Mouse (Mus musculus): ENCODE data around the gene Kmt2d. TPM values are rescaled to one million over a fixed set of nuclear protein-coding genes. Genes with fewer than 3 reads are reported as not detected.
A peak's percentile ranks its signal among the peaks of the same experiment; 100 is the strongest.

The Kmt2d gene
- polyA plus RNA-seq, 1 experiment from 2014 or later, result 16.0 TPM

DNA sequence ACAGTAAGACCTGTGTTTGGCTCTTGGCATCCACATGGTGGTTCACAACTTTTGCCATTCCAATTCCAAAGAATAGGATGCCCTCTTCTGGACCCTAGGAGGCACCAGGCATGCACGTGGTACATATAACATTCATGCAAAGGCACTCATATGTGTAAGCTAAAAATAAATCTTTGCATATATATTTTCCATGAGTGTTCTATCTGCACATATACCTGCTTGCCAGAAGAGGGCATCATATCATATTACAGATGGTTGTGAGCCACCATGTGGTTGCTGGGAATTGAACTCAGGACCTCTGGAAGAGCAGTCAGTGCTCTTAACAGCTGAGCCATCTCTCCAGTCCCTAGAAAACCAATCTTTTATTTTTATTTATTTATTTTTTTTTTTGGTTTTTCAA is 30.5 kb upstream of the Kmt2d start:
- H3K9ac ChIP-seq (replicated peaks; ENCODE audit: low read length), result no peak overlapping the region
- H3K9me3 ChIP-seq (ENCODE audit: control insufficient read depth, low read length), result no peaks in the 10 kb centered on the region
- no peak overlapping the region for H3K4me2 ChIP-seq (ENCODE audit: low read length)
- peaks cover 30% of the 10 kb centered on the region for H3K27me3 ChIP-seq (ENCODE audit: control insufficient read depth, insufficient read depth, low read length)
- H3K4me1 ChIP-seq (ENCODE audit: control insufficient read depth, insufficient read depth, low read length), result peaks cover 5% of the 10 kb centered on the region; the same call in 1 of the 2 replicates
- DNase-seq (no peak), ATAC-seq (ENCODE audit: low FRiP score, low TSS enrichment) (no peak)
- no peak overlapping the region for H3K27ac ChIP-seq (replicated peaks; ENCODE audit: low read depth, low read length)
- peaks cover 38% of the 10 kb centered on the region for H3K36me3 ChIP-seq (ENCODE audit: control insufficient read depth, insufficient read depth, low read length)
- 73% methylated on average over 1 of the region's 1 CpGs for WGBS
- no peak overlapping the region for H3K4me3 ChIP-seq (replicated peaks; ENCODE audit: low read depth, low read length)

GRCm38 (mm10) chr15:98897928-98898800 is 27.2 kb upstream of the Kmt2d start, which contains the start of gene Dhh:
Dhh (minus strand) TSS chr15:98898540.
- ATAC-seq (ENCODE audit: low FRiP score, low TSS enrichment) (no peak), DNase-seq (peak; percentile 31)
- no peak within 1 kb of the TSS for H3K9ac ChIP-seq (replicated peaks; ENCODE audit: low read length)
- H3K27ac ChIP-seq (replicated peaks; ENCODE audit: low read depth, low read length), result no peak within 1 kb of the TSS
- peaks cover 6% of the 10 kb centered on the region for H3K36me3 ChIP-seq (ENCODE audit: control insufficient read depth, insufficient read depth, low read length)
- peak within 1 kb of the TSS; percentile 35 for H3K4me2 ChIP-seq (ENCODE audit: low read length)
- peaks cover 25% of the 10 kb centered on the region for H3K4me1 ChIP-seq (ENCODE audit: control insufficient read depth, insufficient read depth, low read length)
- H3K4me3 ChIP-seq (replicated peaks; ENCODE audit: low read depth, low read length), result peak within 1 kb of the TSS; percentile 12; the same call in 1 of the 2 replicates
- H3K27me3 ChIP-seq (ENCODE audit: control insufficient read depth, insufficient read depth, low read length), result peaks cover 63% of the 10 kb centered on the region
- under 1% methylated on average over 41 of the region's 41 CpGs for WGBS
- no peaks in the 10 kb centered on the region for H3K9me3 ChIP-seq (ENCODE audit: control insufficient read depth, low read length)

- no peaks in the 10 kb centered on the region for H3K9me3 ChIP-seq (ENCODE audit: control insufficient read depth, low read length)
- H3K4me2 ChIP-seq (ENCODE audit: low read length), result peak overlapping the region; percentile 35
- WGBS, result 3% methylated on average over 10 of the region's 10 CpGs
- H3K4me1 ChIP-seq (ENCODE audit: control insufficient read depth, insufficient read depth, low read length), result peaks cover 25% of the 10 kb centered on the region
- DNase-seq (no peak), ATAC-seq (ENCODE audit: low FRiP score, low TSS enrichment) (no peak)
- H3K9ac ChIP-seq (replicated peaks; ENCODE audit: low read length), result no peak overlapping the region
- no peaks in the 10 kb centered on the region for H3K36me3 ChIP-seq (ENCODE audit: control insufficient read depth, insufficient read depth, low read length)
- peaks cover 70% of the 10 kb centered on the region for H3K27me3 ChIP-seq (ENCODE audit: control insufficient read depth, insufficient read depth, low read length)
- H3K27ac ChIP-seq (replicated peaks; ENCODE audit: low read depth, low read length), result no peak overlapping the region
- H3K4me3 ChIP-seq (replicated peaks; ENCODE audit: low read depth, low read length), result no peak overlapping the region
These were observed 26.5 kb upstream of the Kmt2d start for GRCm38 (mm10) chr15:98897495-98897894.

- Histone ChIP-seq H3K9ac (replicated peaks; ENCODE audit: low read length) (peak overlapping the region; percentile 39; the same call in 1 of the 2 replicates), H3K4me1 (ENCODE audit: control insufficient read depth, insufficient read depth, low read length) (peaks cover 25% of the 10 kb centered on the region), H3K36me3 (ENCODE audit: control insufficient read depth, insufficient read depth, low read length) (no peaks in the 10 kb centered on the region), H3K27ac (replicated peaks; ENCODE audit: low read depth, low read length) (no peak overlapping the region), H3K9me3 (ENCODE audit: control insufficient read depth, low read length) (no peaks in the 10 kb centered on the region), H3K4me3 (replicated peaks; ENCODE audit: low read depth, low read length) (peak overlapping the region; percentile 45), H3K4me2 (ENCODE audit: low read length) (peak overlapping the region; percentile 51), H3K27me3 (ENCODE audit: control insufficient read depth, insufficient read depth, low read length) (peaks cover 72% of the 10 kb centered on the region)
- ATAC-seq (ENCODE audit: low FRiP score, low TSS enrichment), result 0 out of 2 replicates have a peak, but pooled peaks have one; percentile 11
- 2% methylated on average over 41 of the region's 41 CpGs for WGBS
- peak; percentile 71 for DNase-seq
These were observed 24.9 kb upstream of the Kmt2d start for GRCm38 (mm10) chr15:98895635-98896589.

- H3K27ac ChIP-seq (replicated peaks; ENCODE audit: low read depth, low read length), result no peak overlapping the region
- peak overlapping the region; percentile 85 for H3K4me2 ChIP-seq (ENCODE audit: low read length)
- DNase-seq (peak; percentile 39), ATAC-seq (ENCODE audit: low FRiP score, low TSS enrichment) (0 out of 2 replicates have a peak, but pooled peaks have one; percentile 4)
- H3K36me3 ChIP-seq (ENCODE audit: control insufficient read depth, insufficient read depth, low read length), result no peaks in the 10 kb centered on the region
- peaks cover 25% of the 10 kb centered on the region for H3K4me1 ChIP-seq (ENCODE audit: control insufficient read depth, insufficient read depth, low read length)
- peaks cover 72% of the 10 kb centered on the region for H3K27me3 ChIP-seq (ENCODE audit: control insufficient read depth, insufficient read depth, low read length)
- peak overlapping the region; percentile 45 for H3K4me3 ChIP-seq (replicated peaks; ENCODE audit: low read depth, low read length)
- H3K9ac ChIP-seq (replicated peaks; ENCODE audit: low read length), result peak overlapping the region; percentile 39; the same call in 1 of the 2 replicates
- H3K9me3 ChIP-seq (ENCODE audit: control insufficient read depth, low read length), result no peaks in the 10 kb centered on the region
- WGBS, result 4% methylated on average over 38 of the region's 38 CpGs
These were observed 24.0 kb upstream of the Kmt2d start for GRCm38 (mm10) chr15:98894746-98895634.

DNA sequence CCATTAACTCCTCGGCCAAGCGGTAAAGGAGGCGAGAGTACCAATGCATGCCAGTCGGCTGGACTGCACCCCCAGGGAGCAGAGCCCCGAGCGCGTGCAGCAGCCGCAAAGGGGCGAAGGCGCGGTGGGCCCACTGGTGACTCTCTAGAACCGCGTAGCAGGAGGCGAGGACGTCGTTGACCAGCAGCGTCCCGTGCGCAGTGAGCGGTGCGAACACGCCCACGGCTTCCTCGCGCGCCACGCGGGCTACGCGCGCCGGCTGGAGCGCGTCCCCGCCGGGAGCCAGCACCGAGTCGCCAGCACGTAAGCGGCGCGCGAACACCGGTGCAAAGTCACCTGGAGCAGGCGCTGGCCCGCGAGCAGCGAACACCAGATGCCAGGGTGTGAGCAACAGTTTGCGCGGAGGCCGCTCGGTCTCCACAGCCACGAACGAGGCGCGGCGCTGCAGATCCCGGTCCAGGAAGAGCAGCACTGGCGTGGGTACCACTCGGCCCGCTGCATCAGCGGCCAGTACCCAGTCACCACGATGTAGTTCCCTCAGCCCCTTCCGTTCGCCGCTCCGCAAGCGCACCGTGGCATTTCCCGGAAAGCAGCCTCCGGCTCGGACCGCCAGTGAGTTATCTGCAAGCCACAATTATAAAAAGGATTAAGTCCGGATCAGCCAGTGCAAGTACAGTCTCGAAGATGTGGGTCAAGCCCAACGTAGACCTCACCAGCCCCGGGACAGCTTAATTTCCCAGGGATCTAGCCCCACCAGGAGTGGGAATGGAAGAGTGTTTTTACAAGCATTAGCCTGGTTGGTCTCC is 23.1 kb upstream of the Kmt2d start, which contains the start of gene Rhebl1:
Rhebl1 (minus strand) TSS at position 601 of the 806 bp plus-strand sequence.
- no peaks in the 10 kb centered on the region for H3K36me3 ChIP-seq (ENCODE audit: control insufficient read depth, insufficient read depth, low read length)
- peak; percentile 64 for DNase-seq
- under 1% methylated on average over 77 of the region's 77 CpGs for WGBS
- H3K4me3 ChIP-seq (replicated peaks; ENCODE audit: low read depth, low read length), result peak within 1 kb of the TSS; percentile 45
- peaks cover 69% of the 10 kb centered on the region for H3K27me3 ChIP-seq (ENCODE audit: control insufficient read depth, insufficient read depth, low read length)
- ATAC-seq (ENCODE audit: low FRiP score, low TSS enrichment), result no peak
- H3K9me3 ChIP-seq (ENCODE audit: control insufficient read depth, low read length), result no peaks in the 10 kb centered on the region
- H3K9ac ChIP-seq (replicated peaks; ENCODE audit: low read length), result peak within 1 kb of the TSS; percentile 45
- peaks cover 25% of the 10 kb centered on the region for H3K4me1 ChIP-seq (ENCODE audit: control insufficient read depth, insufficient read depth, low read length)
- peak within 1 kb of the TSS; percentile 85 for H3K4me2 ChIP-seq (ENCODE audit: low read length)
- no peak within 1 kb of the TSS for H3K27ac ChIP-seq (replicated peaks; ENCODE audit: low read depth, low read length)

- no peak overlapping the region for H3K4me2 ChIP-seq (ENCODE audit: low read length)
- ATAC-seq (ENCODE audit: low FRiP score, low TSS enrichment) (no peak), DNase-seq (no peak)
- 38% methylated on average over 4 of the region's 4 CpGs for WGBS
- H3K9me3 ChIP-seq (ENCODE audit: control insufficient read depth, low read length), result no peaks in the 10 kb centered on the region
- H3K4me1 ChIP-seq (ENCODE audit: control insufficient read depth, insufficient read depth, low read length), result peaks cover 24% of the 10 kb centered on the region
- H3K36me3 ChIP-seq (ENCODE audit: control insufficient read depth, insufficient read depth, low read length), result no peaks in the 10 kb centered on the region
- no peak overlapping the region for H3K9ac ChIP-seq (replicated peaks; ENCODE audit: low read length)
- H3K4me3 ChIP-seq (replicated peaks; ENCODE audit: low read depth, low read length), result no peak overlapping the region
- no peak overlapping the region for H3K27ac ChIP-seq (replicated peaks; ENCODE audit: low read depth, low read length)
- H3K27me3 ChIP-seq (ENCODE audit: control insufficient read depth, insufficient read depth, low read length), result peaks cover 58% of the 10 kb centered on the region
These were observed 22.0 kb upstream of the Kmt2d start for GRCm38 (mm10) chr15:98893036-98893435.

Data from midbrain, embryonic 14.5 days (tissue).